Mouse (Mus musculus) kidney, adult 2 months (tissue): ENCODE measurements around the gene Itgb7. TPM values are rescaled to one million over a fixed set of nuclear protein-coding genes. Genes with fewer than 3 reads are reported as not detected.

ENCODE experiments used
- DNase-seq: peaks from one replicate; pipeline ENCODE4 v3.0.0; 2021
- H3K27ac ChIP-seq: fragments of 200-500 bp; 2 replicates; pipeline ENCODE4 v1.5.1; 2012; ENCODE audit warnings: low read depth, low read length, control low read depth, inconsistent platforms; ENCODE audit not compliant: insufficient read depth
- H3K27me3 ChIP-seq: fragments of 200-500 bp; replicated peaks from 2 replicates; pipeline ENCODE4 v1.6.1; 2012; ENCODE audit warnings: mild to moderate bottlenecking, moderate library complexity, low read length, inconsistent platforms; ENCODE audit not compliant: control insufficient read depth, insufficient read depth
- H3K36me3 ChIP-seq: fragments of 200-500 bp; 2 replicates; pipeline ENCODE4 v1.6.1; 2012; ENCODE audit warnings: mild to moderate bottlenecking, moderate library complexity, low read length, inconsistent platforms; ENCODE audit not compliant: control insufficient read depth, insufficient read depth
- H3K4me1 ChIP-seq: fragments of 200-500 bp; 2 replicates; pipeline ENCODE4 v1.6.1; 2011; ENCODE audit warnings: low read length; ENCODE audit not compliant: control insufficient read depth, insufficient read depth
- H3K4me3 ChIP-seq: fragments of 200-500 bp; 2 replicates; pipeline ENCODE4 v1.5.1; 2011; ENCODE audit warnings: mild to moderate bottlenecking, low read depth, low read length, control low read depth; ENCODE audit not compliant: insufficient read depth
- CTCF ChIP-seq: fragments of 200-500 bp; conservative IDR thresholded peaks from 2 replicates; pipeline ENCODE4 v1.5.1; 2011; ENCODE audit warnings: low read depth, mild to moderate bottlenecking, control low read depth, low read length, moderate library complexity, mixed read lengths; ENCODE audit not compliant: insufficient read depth, insufficient read length
- POLR2A ChIP-seq: fragments of 200-500 bp; IDR thresholded peaks from one replicate; pipeline ENCODE4 v1.6.1; 2011; ENCODE audit warnings: low read depth, low read length, control low read depth
- WGBS: fragments of 180-500 bp; shearing (Covaris S2); methylation state at CpG from one replicate; pipeline ENCODE4 v1.1.7; 2018; 5-methylcytosine and 5-hydroxymethylcytosine counted together
- polyA plus RNA-seq: library from polyadenylated mRNA; depleted of rRNA; stranded (reverse); fragments of >200 nt; gene quantifications from 2 replicates; pipeline ENCODE4 v1.2.3, GENCODE M21; 2012; rRNA removed

Itgb7 gene
- polyA plus RNA-seq: 2.7 and 11.1 TPM in 2 replicates

GRCm38 (mm10) chr15:102231748-102232147 lies at the start of gene Itgb7:
TSS of gene Itgb7 (minus strand) at chr15:102231944.
- Histone ChIP-seq H3K27me3 (no peaks in the 10 kb centered on the region), H3K36me3 (no peaks in the 10 kb centered on the region), H3K4me1 (no peaks in the 10 kb centered on the region), H3K27ac (no peak within 1 kb of the TSS), H3K4me3 (no peak within 1 kb of the TSS)
- whole genome bisulfite sequencing: 39% methylated on average over 6 of the region's 6 CpGs
- DNase-seq: no peak
- TF ChIP-seq CTCF: no peak
- TF ChIP-seq POLR2A: no peak

- peaks cover 3% of the 10 kb centered on the region; the same call in 1 of the 2 replicates for H3K4me1 ChIP-seq
- H3K27ac ChIP-seq: no peak overlapping the region
- DNase-seq: no peak
- H3K36me3 ChIP-seq: no peaks in the 10 kb centered on the region; the same call in 1 of the 2 replicates
- no peak overlapping the region for H3K4me3 ChIP-seq
- H3K27me3 ChIP-seq: no peaks in the 10 kb centered on the region
- WGBS: 95% methylated on average over 19 of the region's 19 CpGs
- TF ChIP-seq CTCF: no peak
- TF ChIP-seq POLR2A: no peak
Observed at GRCm38 (mm10) chr15:102280623-102281022, 48.9 kb upstream of the Itgb7 start.

GRCm38 (mm10) chr15:102279783-102280520 lies 48.2 kb upstream of the Itgb7 start:
- H3K4me1 ChIP-seq: peaks cover 3% of the 10 kb centered on the region; the same call in 1 of the 2 replicates
- no peaks in the 10 kb centered on the region; the same call in 1 of the 2 replicates for H3K36me3 ChIP-seq
- H3K4me3 ChIP-seq: peak overlapping the region; percentile 87
- H3K27ac ChIP-seq: peak overlapping the region; percentile 86
- no peaks in the 10 kb centered on the region for H3K27me3 ChIP-seq
- WGBS: 22% methylated on average over 13 of the region's 13 CpGs
- TF ChIP-seq CTCF: no peak
- TF ChIP-seq POLR2A: no peak
- no peak for DNase-seq

GRCm38 (mm10) chr15:102279092-102279782 lies 47.5 kb upstream of the Itgb7 start, which contains the start of gene Mfsd5:
TSS of gene Mfsd5 (plus strand) at chr15:102279454.
- Histone ChIP-seq H3K4me1 (peaks cover 3% of the 10 kb centered on the region; the same call in 1 of the 2 replicates), H3K4me3 (peak within 1 kb of the TSS; percentile 87), H3K36me3 (no peaks in the 10 kb centered on the region; the same call in 1 of the 2 replicates), H3K27me3 (no peaks in the 10 kb centered on the region), H3K27ac (peak within 1 kb of the TSS; percentile 86)
- under 1% methylated on average over 65 of the region's 65 CpGs for whole genome bisulfite sequencing
- peak; percentile 53 for TF ChIP-seq CTCF
- peak; percentile 71 for TF ChIP-seq POLR2A
- DNase-seq: peak; percentile 92

- no peak for TF ChIP-seq POLR2A
- no peak for TF ChIP-seq CTCF
- WGBS: 43% methylated on average over 7 of the region's 7 CpGs
Observed at GRCm38 (mm10) chr15:102278726-102279091, 47.0 kb upstream of the Itgb7 start.

GRCm38 (mm10) chr15:102273982-102274716 lies 42.4 kb upstream of the Itgb7 start:
- Histone ChIP-seq H3K4me1 (no peaks in the 10 kb centered on the region), H3K4me3 (no peak overlapping the region), H3K27me3 (no peaks in the 10 kb centered on the region), H3K36me3 (no peaks in the 10 kb centered on the region), H3K27ac (no peak overlapping the region)
- WGBS: 67% methylated on average over 6 of the region's 6 CpGs
- no peak for DNase-seq
- TF ChIP-seq POLR2A: no peak
- no peak for TF ChIP-seq CTCF

More at GRCm38 (mm10) chr15:102278726-102279091, 47.0 kb upstream of the Itgb7 start:
- H3K4me1 ChIP-seq: peaks cover 3% of the 10 kb centered on the region; the same call in 1 of the 2 replicates
- peak overlapping the region; percentile 87 for H3K4me3 ChIP-seq
- H3K27ac ChIP-seq: peak overlapping the region; percentile 76
- no peaks in the 10 kb centered on the region; the same call in 1 of the 2 replicates for H3K36me3 ChIP-seq
- no peak for DNase-seq
- H3K27me3 ChIP-seq: no peaks in the 10 kb centered on the region
